Mouse (Mus musculus) liver, embryonic 14.5 days (tissue): ENCODE results near the gene Hrc.

Source experiments
- CTCF ChIP-seq: IDR thresholded peaks from 2 replicates; pipeline ENCODE4 v1.5.1; 2016; ENCODE audit warnings: antibody characterized with exemption, low read depth, control low read depth
- EP300 ChIP-seq: IDR thresholded peaks from 2 replicates; pipeline ENCODE4 v1.6.1; 2016; ENCODE audit warnings: antibody characterized with exemption, low read depth

DNA sequence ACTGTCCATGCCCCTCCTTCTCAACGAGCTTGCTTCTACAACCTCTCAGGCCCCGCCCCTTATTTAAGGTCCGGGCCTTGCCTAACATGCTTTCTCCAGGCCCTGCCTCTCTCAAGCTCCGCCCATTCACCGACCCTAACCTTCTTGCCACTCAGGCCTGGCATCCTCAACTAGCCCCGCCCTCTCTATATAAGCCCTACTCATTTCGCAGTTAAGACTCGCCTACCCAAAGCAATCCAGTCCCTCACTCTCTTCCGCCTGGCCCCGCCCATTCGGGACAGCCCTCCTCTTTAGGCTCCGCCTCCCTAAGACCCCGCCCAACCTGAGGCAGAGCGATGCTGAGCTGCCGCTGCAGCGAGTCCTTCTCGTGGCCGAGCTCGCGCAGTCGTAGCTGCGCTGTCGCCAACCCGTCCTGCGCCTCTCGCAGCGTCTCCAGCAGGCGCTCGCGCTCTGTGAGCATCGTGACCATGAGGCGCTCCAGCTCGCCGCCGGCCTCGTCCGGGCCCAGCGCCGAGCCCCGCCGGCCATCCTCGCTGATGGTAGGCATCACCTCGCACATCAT lies 26.2 kb downstream of the Hrc start:
- TF ChIP-seq CTCF (no peak), EP300 (no peak)
